Mouse (Mus musculus): Measurements from ENCODE around the gene Ube2dnl2. TPM values are rescaled to one million over a fixed set of nuclear protein-coding genes. Genes with fewer than 3 reads are reported as not detected.

The Ube2dnl2 gene
- polyA plus RNA-seq (2016; fragmentation: Nextera tagmentation; extraction: Ambion mirVana), result not detected in 2 replicates

DNA sequence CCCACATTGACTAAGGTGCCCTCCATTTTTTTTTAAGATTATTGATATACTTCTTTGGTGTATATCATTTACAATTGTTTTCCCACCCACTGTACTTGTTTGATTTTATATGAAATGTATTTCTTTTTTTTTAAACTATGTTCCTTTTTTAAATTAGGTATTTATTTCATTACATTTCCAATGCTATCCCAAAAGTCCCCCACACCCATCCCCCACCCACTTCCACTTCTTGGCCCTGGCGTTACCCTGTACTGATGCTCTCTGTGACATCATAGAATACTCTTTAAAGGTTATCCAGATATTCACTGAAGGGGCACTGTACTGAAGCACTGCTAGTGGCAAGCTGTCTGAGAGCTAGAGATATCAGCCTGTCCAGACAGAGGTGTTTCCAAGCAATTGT lies at the start of gene Ube2dnl2:
Gene Ube2dnl2, plus strand, starts transcription at position 301 of the 400 bp plus-strand sequence.
- no peak for ATAC-seq (ENCODE audit: insufficient number of reproducible peaks, insufficient read depth, low FRiP score, low TSS enrichment)
- no peaks in the 10 kb centered on the region for H3K27me3 ChIP-seq
- H3K9ac ChIP-seq, result no peak within 1 kb of the TSS

DNA sequence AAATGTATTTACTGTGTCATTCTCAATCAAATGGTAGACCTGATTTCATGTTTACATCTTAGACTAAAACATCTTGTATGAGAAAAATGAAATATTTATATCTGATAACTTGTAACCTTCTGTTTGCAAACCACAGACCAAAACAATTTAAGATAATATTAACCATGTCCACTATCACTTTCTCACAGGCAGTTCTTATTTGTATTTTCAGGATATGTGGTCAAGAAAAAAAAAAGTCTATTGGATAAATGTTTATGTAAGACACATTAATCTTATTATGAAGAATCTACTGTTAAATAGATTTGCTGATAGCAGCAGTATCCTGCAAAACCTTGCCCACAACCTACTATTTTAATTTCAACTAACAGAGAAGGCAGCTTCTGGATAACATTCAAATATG lies 11.9 kb upstream of the Ube2dnl2 start:
- Histone ChIP-seq H3K4me1 (no peaks in the 10 kb centered on the region), H3K4me2 (replicated peaks) (no peak overlapping the region), H3K9ac (no peak overlapping the region), H3K4me3 (no peak overlapping the region), H3K36me3 (no peaks in the 10 kb centered on the region), H3K27ac (no peak overlapping the region), H3K9me3 (no peaks in the 10 kb centered on the region), H3K27me3 (no peaks in the 10 kb centered on the region)
- no peak for ATAC-seq (ENCODE audit: insufficient number of reproducible peaks, insufficient read depth, low FRiP score, low TSS enrichment)

More for the DNA sequence above, at the start of gene Ube2dnl2:
- Histone ChIP-seq H3K27ac (no peak within 1 kb of the TSS), H3K36me3 (no peaks in the 10 kb centered on the region), H3K9me3 (no peaks in the 10 kb centered on the region), H3K4me3 (no peak within 1 kb of the TSS), H3K4me2 (replicated peaks) (no peak within 1 kb of the TSS), H3K4me1 (no peaks in the 10 kb centered on the region)
- WGBS, result 76% methylated on average over 1 of the region's 1 CpGs

DNA sequence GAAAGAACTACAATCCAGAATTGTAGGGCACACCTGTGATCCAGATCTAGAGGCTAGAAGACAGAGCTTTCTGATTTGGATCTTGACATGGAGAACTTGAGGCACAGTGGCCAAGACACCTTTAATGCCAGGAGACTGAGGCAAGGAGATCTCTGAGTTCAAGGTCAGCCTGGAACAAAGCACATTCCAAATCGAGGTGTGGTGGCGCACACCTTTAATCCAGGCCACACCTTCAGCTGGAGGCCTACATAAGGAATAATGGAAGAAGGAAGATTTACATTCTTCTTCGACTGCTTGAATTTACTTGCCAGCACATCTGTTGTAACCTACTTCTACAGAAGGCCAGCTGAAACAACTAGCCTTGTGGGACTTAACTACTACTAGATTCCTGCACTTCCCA lies 9.9 kb upstream of the Ube2dnl2 start:
- Histone ChIP-seq H3K36me3 (no peaks in the 10 kb centered on the region), H3K4me2 (replicated peaks) (no peak overlapping the region), H3K27ac (no peak overlapping the region), H3K4me1 (no peaks in the 10 kb centered on the region), H3K27me3 (no peaks in the 10 kb centered on the region), H3K9ac (no peak overlapping the region), H3K4me3 (no peak overlapping the region), H3K9me3 (no peaks in the 10 kb centered on the region)
- 88% methylated on average over 3 of the region's 3 CpGs for WGBS
- no peak for ATAC-seq (ENCODE audit: insufficient number of reproducible peaks, insufficient read depth, low FRiP score, low TSS enrichment)

DNA sequence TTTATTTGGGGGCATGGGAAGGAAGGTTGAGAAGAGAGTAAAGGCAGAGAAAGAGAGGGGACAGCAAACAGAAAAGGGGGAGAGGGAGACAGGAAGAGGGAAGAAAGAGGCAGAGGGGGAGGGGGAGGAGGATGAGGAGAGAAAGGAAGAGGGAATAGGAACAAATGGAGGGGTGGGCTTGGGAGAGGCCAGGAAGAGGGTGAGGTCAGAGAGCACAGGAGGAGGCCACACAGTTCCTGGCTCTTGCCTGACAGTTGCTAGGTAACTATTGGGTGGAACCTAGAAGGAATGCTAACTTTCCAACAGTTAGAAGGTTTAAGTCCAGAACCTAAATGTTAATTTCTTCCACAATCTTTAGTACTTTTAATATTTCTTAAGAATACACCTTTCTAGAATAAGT lies 4.0 kb upstream of the Ube2dnl2 start:
- no peaks in the 10 kb centered on the region for H3K36me3 ChIP-seq
- H3K27me3 ChIP-seq, result no peaks in the 10 kb centered on the region
- no peak overlapping the region for H3K4me2 ChIP-seq (replicated peaks)
- no peak overlapping the region for H3K4me3 ChIP-seq
- H3K9me3 ChIP-seq, result no peaks in the 10 kb centered on the region
- ATAC-seq (ENCODE audit: insufficient number of reproducible peaks, insufficient read depth, low FRiP score, low TSS enrichment), result no peak
- no peak overlapping the region for H3K27ac ChIP-seq
- no peaks in the 10 kb centered on the region for H3K4me1 ChIP-seq
- H3K9ac ChIP-seq, result no peak overlapping the region

DNA sequence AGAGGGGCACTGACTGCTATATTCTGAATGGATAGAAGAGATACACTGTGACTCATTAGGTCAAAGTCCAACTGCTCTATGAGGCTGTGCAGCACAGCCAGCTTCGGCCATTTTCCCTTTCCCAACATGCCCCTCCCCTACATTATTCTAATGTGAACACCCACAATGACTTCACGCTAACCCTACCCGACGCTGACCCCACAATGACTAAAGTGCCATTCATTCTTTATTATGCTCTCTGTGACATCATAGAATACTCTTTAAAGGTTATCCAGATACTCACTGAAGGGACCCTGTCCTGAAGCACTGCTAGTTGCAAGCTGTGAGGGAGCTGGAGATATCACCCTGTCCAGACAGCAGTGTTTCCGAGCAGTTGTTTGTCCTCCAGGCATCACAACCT lies 2.7 kb upstream of the Ube2dnl2 start, which contains the start of gene Ube2dnl1:
Gene Ube2dnl1, plus strand, starts transcription at position 301 of the 400 bp plus-strand sequence.
- H3K4me2 ChIP-seq (replicated peaks), result no peak within 1 kb of the TSS
- H3K9ac ChIP-seq, result no peak within 1 kb of the TSS
- no peaks in the 10 kb centered on the region for H3K4me1 ChIP-seq
- no peak within 1 kb of the TSS for H3K4me3 ChIP-seq
- 90% methylated on average over 5 of the region's 5 CpGs for WGBS
- no peaks in the 10 kb centered on the region for H3K27me3 ChIP-seq
- H3K9me3 ChIP-seq, result no peaks in the 10 kb centered on the region
- H3K36me3 ChIP-seq, result no peaks in the 10 kb centered on the region
- H3K27ac ChIP-seq, result no peak within 1 kb of the TSS
- ATAC-seq (ENCODE audit: insufficient number of reproducible peaks, insufficient read depth, low FRiP score, low TSS enrichment), result no peak

DNA sequence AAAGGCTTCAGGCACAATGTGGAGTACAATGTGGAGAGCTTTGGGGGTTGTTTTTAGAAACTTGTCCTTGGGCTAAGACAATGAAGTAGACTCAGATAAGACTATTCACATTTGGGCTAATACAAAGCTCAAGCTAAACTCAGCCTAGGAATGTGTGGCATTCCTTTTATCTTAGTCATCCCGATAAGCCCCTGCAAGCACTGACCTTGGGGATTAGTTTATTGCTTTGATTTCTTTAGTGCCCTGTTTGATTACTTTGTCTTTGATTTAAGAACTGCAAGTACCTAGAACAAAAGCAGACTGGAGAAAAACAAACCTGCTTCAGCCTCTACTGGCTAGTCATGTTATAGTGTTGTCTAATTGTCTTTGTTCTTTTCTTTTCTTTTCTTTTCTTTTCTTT lies 47.7 kb downstream of the Ube2dnl2 start:
- Histone ChIP-seq H3K9ac (no peak overlapping the region), H3K27me3 (no peaks in the 10 kb centered on the region), H3K36me3 (no peaks in the 10 kb centered on the region), H3K4me1 (no peaks in the 10 kb centered on the region), H3K4me3 (no peak overlapping the region), H3K4me2 (replicated peaks) (no peak overlapping the region), H3K27ac (no peak overlapping the region), H3K9me3 (no peaks in the 10 kb centered on the region)
- ATAC-seq (ENCODE audit: insufficient number of reproducible peaks, insufficient read depth, low FRiP score, low TSS enrichment), result no peak
- 39% methylated on average over 1 of the region's 1 CpGs for whole genome bisulfite sequencing

Other genes with a start within 250 kb of the Ube2dnl2 start
- gene Ube2dnl1, start 2.6 kb upstream of the Ube2dnl2 start, polyA plus RNA-seq (2016; fragmentation: Nextera tagmentation; extraction: Ambion mirVana), result not detected in 2 replicates

Data from embryonic facial prominence, embryonic 12.5 days (tissue).